Mouse (Mus musculus) lung, embryonic 14.5 days (tissue): ENCODE measurements around the gene Fads2. TPM values are rescaled to one million over a fixed set of nuclear protein-coding genes. Genes with fewer than 3 reads are reported as not detected.

ENCODE experiments used
- ATAC-seq: fragments of 200-750 bp; cut with Nextera tagmentation; 2 replicates; pipeline ENCODE4 v1.8.0; 2017; ENCODE audit warnings: mild to moderate bottlenecking, moderate TSS enrichment, moderate library complexity; ENCODE audit not compliant: insufficient read depth
- DNase-seq: peaks from one replicate; pipeline ENCODE4 v3.0.0-alpha.2; 2015
- H3K27ac ChIP-seq: fragments of 300-500 bp; sonication (generic); 2 replicates; pipeline ENCODE4 v1.5.1; 2014; ENCODE audit warnings: low read depth, mild to moderate bottlenecking, moderate library complexity
- H3K27me3 ChIP-seq: fragments of 300-500 bp; sonication (generic); 2 replicates; pipeline ENCODE4 v1.6.1; 2014; ENCODE audit warnings: low read length, control low read depth; ENCODE audit not compliant: insufficient read depth
- H3K36me3 ChIP-seq: fragments of 300-500 bp; sonication (generic); 2 replicates; pipeline ENCODE4 v1.6.1; 2014; ENCODE audit warnings: control low read depth; ENCODE audit not compliant: insufficient read depth
- H3K4me1 ChIP-seq: fragments of 300-500 bp; sonication (generic); 2 replicates; pipeline ENCODE4 v1.6.1; 2014; ENCODE audit warnings: antibody characterized with exemption, control low read depth; ENCODE audit not compliant: insufficient read depth
- H3K4me2 ChIP-seq: fragments of 300-500 bp; sonication (generic); 2 replicates; pipeline ENCODE4 v1.6.1; 2014; ENCODE audit warnings: mild to moderate bottlenecking
- H3K4me3 ChIP-seq: fragments of 300-500 bp; sonication (generic); 2 replicates; pipeline ENCODE4 v1.5.1; 2014; ENCODE audit warnings: low read depth, low read length
- H3K9ac ChIP-seq: fragments of 300-500 bp; sonication (generic); 2 replicates; pipeline ENCODE4 v1.6.1; 2014
- H3K9me3 ChIP-seq: fragments of 300-500 bp; sonication (generic); 2 replicates; pipeline ENCODE4 v1.6.1; 2016; ENCODE audit warnings: low read depth, low read length, control low read depth
- CTCF ChIP-seq: IDR thresholded peaks from 2 replicates; pipeline ENCODE4 v1.5.1; 2016; ENCODE audit warnings: antibody characterized with exemption, low read depth
- WGBS: fragments of 180-500 bp; shearing (Covaris S2); extraction: QIAGEN DNeasy Blood & Tissue Kit; methylation state at CpG from one replicate; pipeline ENCODE4 v1.1.7; 2014; 5-methylcytosine and 5-hydroxymethylcytosine counted together
- polyA plus RNA-seq: library from polyadenylated mRNA; unstranded; fragments of >200 nt; fragmentation: Nextera tagmentation; extraction: Ambion mirVana; gene quantifications from 2 replicates; pipeline ENCODE4 v1.2.1, GENCODE M21; 2014

The Fads2 gene
- polyA plus RNA-seq, 1 experiment from 2014 or later: 40.5 TPM

DNA sequence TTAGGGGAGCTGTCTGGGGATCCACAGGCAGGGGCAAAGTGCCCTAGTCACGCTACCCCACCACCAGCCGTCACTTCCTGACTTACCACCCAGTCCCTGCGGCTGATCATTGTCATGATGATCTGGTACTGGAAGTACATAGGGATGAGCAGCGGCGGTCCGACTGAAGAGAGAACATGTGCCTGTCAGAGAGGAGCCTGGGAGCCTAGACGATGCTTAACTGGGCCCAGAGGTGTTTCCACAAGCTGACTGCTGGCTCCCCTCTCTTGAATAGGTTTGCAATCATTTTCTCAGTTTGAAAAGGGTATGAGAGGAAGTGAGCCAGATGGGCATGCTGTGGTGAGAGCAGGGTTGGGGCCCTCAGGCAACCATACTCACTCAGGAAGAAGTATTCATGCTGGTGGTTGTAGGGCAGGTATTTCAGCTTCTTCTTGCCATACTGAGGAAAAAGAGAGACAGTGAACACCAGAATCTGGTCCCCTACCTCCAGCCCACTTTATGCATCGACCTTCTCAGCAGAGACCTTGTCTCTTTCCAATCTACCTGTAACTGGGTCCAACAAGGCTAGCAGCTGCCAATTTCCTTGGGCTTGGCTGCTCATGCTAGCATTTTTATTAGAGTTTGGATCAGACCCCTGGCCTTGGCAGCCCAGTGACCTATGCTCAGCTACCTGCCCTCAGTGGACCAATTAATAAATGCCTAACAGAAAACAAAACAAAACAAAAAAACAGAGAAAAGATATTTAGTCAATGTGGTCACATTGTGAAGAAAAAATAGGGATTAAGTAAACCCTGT, 31.2 kb downstream of the Fads2 start:
- no peak for ATAC-seq
- H3K36me3 ChIP-seq: peaks cover 98% of the 10 kb centered on the region
- H3K27ac ChIP-seq: no peak overlapping the region

GRCm38 (mm10) chr19:10067701-10068100, 33.8 kb downstream of the Fads2 start:
- Histone ChIP-seq H3K4me3 (no peak overlapping the region), H3K4me1 (no peaks in the 10 kb centered on the region), H3K27me3 (no peaks in the 10 kb centered on the region), H3K9me3 (no peaks in the 10 kb centered on the region), H3K9ac (no peak overlapping the region), H3K27ac (no peak overlapping the region), H3K4me2 (no peak overlapping the region), H3K36me3 (peaks cover 98% of the 10 kb centered on the region)
- WGBS: 83% methylated on average over 7 of the region's 7 CpGs
- TF ChIP-seq CTCF: no peak
- DNase-seq (peak; percentile 37), ATAC-seq (no peak)

More for the DNA sequence above, 31.2 kb downstream of the Fads2 start:
- Histone ChIP-seq H3K4me3 (no peak overlapping the region), H3K9ac (no peak overlapping the region), H3K9me3 (no peaks in the 10 kb centered on the region), H3K4me2 (no peak overlapping the region), H3K27me3 (no peaks in the 10 kb centered on the region), H3K4me1 (no peaks in the 10 kb centered on the region)
- WGBS: 94% methylated on average over 8 of the region's 8 CpGs
- DNase-seq: no peak
- no peak for TF ChIP-seq CTCF

GRCm38 (mm10) chr19:10066502-10066901, 35.0 kb downstream of the Fads2 start:
- TF ChIP-seq CTCF: no peak
- ATAC-seq: no peak
- no peak overlapping the region for H3K4me2 ChIP-seq
- no peak for DNase-seq
- no peaks in the 10 kb centered on the region for H3K4me1 ChIP-seq
- peaks cover 98% of the 10 kb centered on the region for H3K36me3 ChIP-seq
- H3K27ac ChIP-seq: no peak overlapping the region
- H3K4me3 ChIP-seq: no peak overlapping the region
- H3K9me3 ChIP-seq: no peaks in the 10 kb centered on the region
- H3K27me3 ChIP-seq: no peaks in the 10 kb centered on the region
- no peak overlapping the region for H3K9ac ChIP-seq
- WGBS: 93% methylated on average over 3 of the region's 3 CpGs

- WGBS: 92% methylated on average over 4 of the region's 4 CpGs
- no peak for TF ChIP-seq CTCF
- Histone ChIP-seq H3K9me3 (no peaks in the 10 kb centered on the region), H3K4me3 (no peak overlapping the region), H3K9ac (no peak overlapping the region), H3K4me2 (no peak overlapping the region), H3K36me3 (peaks cover 98% of the 10 kb centered on the region), H3K27ac (no peak overlapping the region), H3K27me3 (no peaks in the 10 kb centered on the region), H3K4me1 (peaks cover 1% of the 10 kb centered on the region; the same call in 1 of the 2 replicates)
- DNase-seq (no peak), ATAC-seq (no peak)
Observed at GRCm38 (mm10) chr19:10066189-10066500, 35.4 kb downstream of the Fads2 start.

DNA sequence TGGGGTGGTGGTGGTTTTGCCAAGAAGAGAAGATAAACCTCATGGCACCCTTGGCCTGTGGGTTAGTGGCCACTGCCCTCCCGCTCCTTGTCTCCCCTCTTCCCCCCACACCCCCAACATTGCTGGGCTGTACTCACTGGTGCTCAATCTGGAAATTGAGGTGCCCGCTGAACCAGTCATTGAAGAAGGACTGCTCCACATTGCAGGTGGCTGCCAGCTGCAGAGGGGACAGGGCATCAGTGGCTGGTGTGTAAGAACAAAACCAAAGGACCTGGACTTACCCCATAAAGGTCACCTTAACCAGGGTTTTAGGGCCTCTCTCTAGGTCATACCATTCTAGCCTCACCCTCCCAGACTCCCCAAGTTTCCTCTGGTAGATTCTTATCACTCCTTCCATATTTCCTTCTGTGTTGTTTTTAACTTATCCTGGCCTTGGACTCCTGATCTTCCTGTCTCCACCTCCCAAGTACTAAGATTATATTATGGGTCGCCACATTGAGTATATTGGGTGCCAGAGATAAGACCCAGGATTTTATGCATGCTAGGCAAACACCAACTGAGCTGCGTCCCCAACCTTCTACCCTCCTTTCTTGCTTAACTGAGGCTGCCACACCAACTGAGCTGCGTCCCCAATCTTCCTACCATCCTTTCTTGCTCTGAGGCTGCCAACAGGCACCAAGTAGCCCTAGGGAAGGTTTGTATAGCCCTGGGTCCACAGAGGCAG, 35.9 kb downstream of the Fads2 start:
- Histone ChIP-seq H3K36me3 (peaks cover 98% of the 10 kb centered on the region), H3K4me3 (no peak overlapping the region), H3K9me3 (no peaks in the 10 kb centered on the region), H3K27ac (no peak overlapping the region), H3K4me2 (no peak overlapping the region), H3K27me3 (no peaks in the 10 kb centered on the region), H3K9ac (no peak overlapping the region), H3K4me1 (peaks cover 4% of the 10 kb centered on the region; the same call in 1 of the 2 replicates)
- DNase-seq (no peak), ATAC-seq (no peak)
- no peak for TF ChIP-seq CTCF
- WGBS: 86% methylated on average over 5 of the region's 5 CpGs

DNA sequence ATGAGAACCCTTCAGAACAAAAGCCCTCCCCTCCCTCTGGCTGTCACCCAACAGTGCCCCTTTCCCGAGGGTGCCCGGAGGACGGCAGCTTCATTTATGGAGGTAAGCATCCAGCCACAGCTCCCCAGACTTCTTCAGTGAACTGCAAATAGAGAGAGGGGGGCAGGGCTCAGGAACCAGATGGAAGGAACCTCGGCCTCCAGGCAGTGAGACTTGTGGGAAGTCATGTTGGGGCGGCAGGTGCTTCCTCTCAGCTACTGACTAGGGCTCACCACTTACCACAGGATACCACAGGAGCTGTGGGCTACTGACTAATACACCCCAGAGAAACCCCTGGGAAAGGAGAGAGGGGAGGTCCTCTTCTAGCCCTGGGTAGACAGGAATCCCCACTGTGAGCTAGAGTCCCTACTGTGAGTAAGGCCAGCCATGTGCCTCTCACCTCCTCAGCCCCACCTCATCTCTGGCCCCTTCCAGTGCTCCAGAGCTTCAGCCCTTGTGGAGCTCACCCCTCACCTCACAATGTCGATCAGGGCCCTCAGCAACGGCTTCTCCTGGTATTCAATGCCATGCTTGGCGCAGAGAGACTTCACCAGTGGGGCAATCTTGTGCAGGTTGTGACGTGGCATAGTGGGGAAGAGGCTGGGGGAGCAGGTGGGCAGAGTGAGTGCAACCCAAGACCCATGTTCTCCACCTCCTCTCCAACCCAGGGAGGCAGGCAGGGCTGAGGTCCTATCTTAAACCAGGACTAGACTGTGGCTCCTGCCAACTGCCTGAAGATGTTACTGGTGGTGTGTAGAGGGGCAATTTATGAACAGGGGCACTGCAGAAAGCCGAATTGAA, 37.2 kb downstream of the Fads2 start:
- peaks cover 92% of the 10 kb centered on the region for H3K36me3 ChIP-seq
- TF ChIP-seq CTCF: no peak
- H3K4me1 ChIP-seq: peaks cover 8% of the 10 kb centered on the region; the same call in 1 of the 2 replicates
- peak overlapping the region; percentile 1; the same call in 1 of the 2 replicates for H3K27ac ChIP-seq
- ATAC-seq: 0 out of 2 replicates have a peak, but pooled peaks have one; percentile 10
- 77% methylated on average over 10 of the region's 10 CpGs for WGBS
- H3K9me3 ChIP-seq: no peaks in the 10 kb centered on the region
- no peak overlapping the region for H3K4me2 ChIP-seq
- DNase-seq: peak; percentile 33
- no peak overlapping the region for H3K4me3 ChIP-seq
- no peaks in the 10 kb centered on the region for H3K27me3 ChIP-seq
- no peak overlapping the region for H3K9ac ChIP-seq
